Mouse (Mus musculus): ENCODE measurements at regions not wholly inside any gene's neighbourhood (a gene's known extent, or its start where the extent isn't known, plus 50 kb on each side); places are given as distances from the start of the nearest gene placed in this dataset.

DNA sequence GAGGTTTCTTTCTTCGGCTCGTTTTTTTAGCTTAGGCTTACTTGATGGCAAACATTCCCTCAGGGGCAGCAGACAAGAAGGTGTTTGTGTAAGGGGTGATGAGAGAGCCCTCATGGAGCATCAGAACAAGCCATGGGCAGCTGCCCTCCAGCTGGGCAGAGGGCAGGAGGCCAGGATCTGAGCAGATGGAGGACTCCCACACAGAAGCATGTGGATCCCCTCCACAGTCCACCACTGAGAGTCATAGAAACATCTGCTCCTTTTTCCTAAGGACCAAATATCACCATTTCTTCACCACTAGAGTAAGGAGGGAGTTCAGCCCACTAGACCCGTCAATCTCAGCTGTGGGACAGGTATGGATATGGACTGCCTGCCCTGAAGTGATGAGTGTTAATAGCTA lies 214.4 kb downstream of the Qk start:
- H3K4me2 ChIP-seq = no peak overlapping the region
- 77% methylated on average over 3 of the region's 3 CpGs for WGBS
- no peaks in the 10 kb centered on the region for H3K4me1 ChIP-seq
- no peaks in the 10 kb centered on the region for H3K27me3 ChIP-seq
- no peak overlapping the region for H3K27ac ChIP-seq
- no peak overlapping the region for H3K9ac ChIP-seq
- no peaks in the 10 kb centered on the region for H3K36me3 ChIP-seq
- no peak for ATAC-seq (replicated peaks; ENCODE audit: low FRiP score)
- H3K9me3 ChIP-seq (replicated peaks) = no peaks in the 10 kb centered on the region
- H3K4me3 ChIP-seq (replicated peaks) = no peak overlapping the region

DNA sequence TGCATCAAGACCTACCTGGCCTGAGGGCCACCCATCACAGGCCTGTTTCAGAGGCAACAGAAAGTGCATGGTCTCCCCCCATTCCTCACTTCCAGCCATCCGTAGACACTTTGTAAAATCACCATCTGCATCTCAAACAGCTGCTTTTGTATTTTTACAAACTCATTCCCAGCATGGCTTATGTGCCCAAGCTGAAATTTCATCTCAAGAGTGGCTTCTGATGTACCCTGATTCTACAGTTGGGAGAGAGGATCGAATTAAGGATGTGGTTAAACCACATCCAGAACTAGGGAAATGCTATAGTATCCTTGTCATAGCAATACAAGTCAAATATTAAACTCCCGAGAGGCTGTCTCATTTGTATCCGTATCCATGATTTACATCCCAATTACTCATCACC lies 221.5 kb downstream of the Qk start:
- no peak for ATAC-seq (replicated peaks; ENCODE audit: low FRiP score)
- Histone ChIP-seq H3K4me2 (no peak overlapping the region), H3K9me3 (replicated peaks) (no peaks in the 10 kb centered on the region), H3K4me1 (peaks cover 10% of the 10 kb centered on the region), H3K4me3 (replicated peaks) (no peak overlapping the region), H3K27me3 (no peaks in the 10 kb centered on the region), H3K27ac (no peak overlapping the region), H3K9ac (no peak overlapping the region), H3K36me3 (no peaks in the 10 kb centered on the region)
- 62% methylated on average over 4 of the region's 4 CpGs for WGBS

DNA sequence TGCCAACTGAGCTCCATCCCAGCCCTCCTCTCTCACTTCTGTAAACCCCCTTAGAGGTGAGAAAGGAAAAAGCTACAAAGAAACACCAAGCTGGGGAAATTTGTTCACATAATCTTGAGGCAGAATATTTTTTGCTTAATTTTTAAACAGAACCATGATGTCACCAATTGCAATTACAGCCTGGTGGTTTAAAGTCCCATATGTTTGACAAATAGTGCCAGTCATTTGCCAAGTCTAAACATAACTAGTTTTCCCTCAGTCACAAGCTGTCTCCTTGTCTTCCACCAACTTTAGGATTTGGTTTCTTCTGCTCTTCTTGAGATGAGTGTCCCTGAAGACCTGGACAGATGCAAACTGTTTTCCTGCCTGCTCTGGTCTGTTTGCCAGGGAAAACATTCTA lies 222.0 kb downstream of the Qk start:
- H3K27ac ChIP-seq = no peak overlapping the region
- no peak overlapping the region for H3K4me2 ChIP-seq
- no peak for ATAC-seq (replicated peaks; ENCODE audit: low FRiP score)

DNA sequence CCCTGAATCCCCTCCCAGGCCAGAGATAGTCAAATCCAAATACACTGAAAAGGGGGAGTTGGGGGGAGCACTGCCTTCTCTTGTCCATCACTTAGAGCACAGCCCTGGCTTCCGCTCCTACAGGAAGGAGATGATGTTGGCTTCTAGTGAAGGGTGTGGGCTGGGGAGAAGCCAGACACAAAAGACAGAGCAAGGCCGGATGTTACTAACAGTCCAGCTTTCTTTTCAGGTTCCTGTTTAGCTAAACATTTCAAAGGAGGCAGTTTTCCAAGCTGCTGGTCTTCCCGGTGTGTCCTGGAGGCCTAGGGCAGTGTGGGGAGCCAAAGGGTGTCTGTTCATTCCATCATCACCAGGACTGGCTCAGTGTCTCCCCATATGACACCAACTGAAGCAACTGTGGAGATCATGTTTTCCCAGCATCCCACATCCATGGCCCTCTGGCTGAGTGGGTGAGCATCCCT lies 223.8 kb downstream of the Qk start:
- peak overlapping the region; percentile 55 for H3K27ac ChIP-seq
- H3K9ac ChIP-seq = no peak overlapping the region
- no peak overlapping the region for H3K4me2 ChIP-seq
- H3K4me3 ChIP-seq (replicated peaks) = no peak overlapping the region
- peaks cover 3% of the 10 kb centered on the region; the same call in 1 of the 2 replicates for H3K9me3 ChIP-seq (replicated peaks)
- H3K36me3 ChIP-seq = no peaks in the 10 kb centered on the region
- WGBS = 75% methylated on average over 3 of the region's 3 CpGs
- peaks cover 10% of the 10 kb centered on the region for H3K4me1 ChIP-seq
- no peaks in the 10 kb centered on the region for H3K27me3 ChIP-seq
- no peak for ATAC-seq (replicated peaks; ENCODE audit: low FRiP score)

More for the DNA sequence above, 222.0 kb downstream of the Qk start:
- H3K4me3 ChIP-seq (replicated peaks) = no peak overlapping the region
- no peak overlapping the region for H3K9ac ChIP-seq
- H3K27me3 ChIP-seq = no peaks in the 10 kb centered on the region
- H3K4me1 ChIP-seq = peaks cover 10% of the 10 kb centered on the region
- no peaks in the 10 kb centered on the region for H3K9me3 ChIP-seq (replicated peaks)
- H3K36me3 ChIP-seq = no peaks in the 10 kb centered on the region

DNA sequence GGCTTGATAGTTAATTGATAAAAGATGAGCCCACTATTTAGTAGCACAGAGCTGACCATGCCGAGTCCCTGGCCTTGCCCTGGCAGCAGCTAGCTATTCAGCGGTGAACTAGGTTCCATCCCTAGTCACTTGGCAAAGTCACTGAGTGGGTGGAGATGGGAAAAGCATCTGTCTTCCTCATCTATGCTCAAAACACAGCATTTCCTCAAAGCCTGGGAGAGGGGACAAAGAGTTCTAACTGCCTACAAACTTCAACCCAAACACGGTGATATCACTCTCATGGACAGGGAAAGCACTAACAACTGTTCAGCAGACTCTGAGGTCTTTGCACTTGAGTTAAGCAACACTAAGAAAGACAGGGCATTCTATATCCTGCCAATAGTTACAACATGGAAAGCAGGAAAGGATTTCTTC lies 225.5 kb downstream of the Qk start:
- H3K36me3 ChIP-seq = no peaks in the 10 kb centered on the region
- no peak for ATAC-seq (replicated peaks; ENCODE audit: low FRiP score)
- peaks cover 10% of the 10 kb centered on the region for H3K4me1 ChIP-seq
- H3K9me3 ChIP-seq (replicated peaks) = peaks cover 3% of the 10 kb centered on the region; the same call in 1 of the 2 replicates
- H3K4me3 ChIP-seq (replicated peaks) = no peak overlapping the region
- no peak overlapping the region for H3K4me2 ChIP-seq
- no peaks in the 10 kb centered on the region for H3K27me3 ChIP-seq
- peak overlapping the region; percentile 29 for H3K27ac ChIP-seq
- 58% methylated on average over 3 of the region's 3 CpGs for WGBS
- H3K9ac ChIP-seq = no peak overlapping the region

DNA sequence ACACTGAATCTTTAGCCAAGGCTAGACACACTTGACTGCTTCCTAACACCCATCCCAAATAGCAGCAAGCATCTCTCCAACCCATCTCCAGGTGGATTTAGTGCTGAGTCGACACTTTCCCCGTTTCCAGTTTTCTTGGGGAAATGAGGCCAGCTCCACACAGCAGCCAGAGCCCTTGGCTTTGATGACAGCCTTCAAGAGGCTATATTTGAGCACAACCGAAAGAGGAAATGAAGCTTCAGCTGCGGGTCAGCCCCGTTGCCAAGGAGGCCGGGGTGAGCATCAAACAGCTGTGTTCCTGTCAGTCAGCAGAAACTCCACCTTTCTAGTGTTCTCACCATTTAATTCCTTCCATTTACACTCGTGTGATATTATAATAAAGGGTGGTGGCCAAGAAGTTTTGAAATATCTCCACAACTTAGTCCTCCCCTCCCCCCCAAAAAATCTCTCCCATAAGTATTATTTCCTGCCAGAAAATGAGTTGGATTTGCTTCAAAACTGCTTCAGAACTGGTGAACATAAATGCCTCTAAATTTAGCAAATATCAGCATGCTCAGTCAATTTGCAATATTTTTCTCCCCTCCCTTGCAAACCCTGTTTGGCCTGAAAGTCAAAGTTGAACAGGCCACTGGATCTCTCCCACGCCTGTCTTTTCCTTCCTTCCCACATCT lies 226.1 kb downstream of the Qk start:
- Histone ChIP-seq H3K4me3 (replicated peaks) (no peak overlapping the region), H3K27ac (peak overlapping the region; percentile 29), H3K27me3 (no peaks in the 10 kb centered on the region), H3K9ac (no peak overlapping the region), H3K4me1 (peaks cover 10% of the 10 kb centered on the region), H3K4me2 (no peak overlapping the region), H3K9me3 (replicated peaks) (peaks cover 3% of the 10 kb centered on the region; the same call in 1 of the 2 replicates), H3K36me3 (no peaks in the 10 kb centered on the region)
- 61% methylated on average over 8 of the region's 8 CpGs for WGBS
- ATAC-seq (replicated peaks; ENCODE audit: low FRiP score) = no peak

DNA sequence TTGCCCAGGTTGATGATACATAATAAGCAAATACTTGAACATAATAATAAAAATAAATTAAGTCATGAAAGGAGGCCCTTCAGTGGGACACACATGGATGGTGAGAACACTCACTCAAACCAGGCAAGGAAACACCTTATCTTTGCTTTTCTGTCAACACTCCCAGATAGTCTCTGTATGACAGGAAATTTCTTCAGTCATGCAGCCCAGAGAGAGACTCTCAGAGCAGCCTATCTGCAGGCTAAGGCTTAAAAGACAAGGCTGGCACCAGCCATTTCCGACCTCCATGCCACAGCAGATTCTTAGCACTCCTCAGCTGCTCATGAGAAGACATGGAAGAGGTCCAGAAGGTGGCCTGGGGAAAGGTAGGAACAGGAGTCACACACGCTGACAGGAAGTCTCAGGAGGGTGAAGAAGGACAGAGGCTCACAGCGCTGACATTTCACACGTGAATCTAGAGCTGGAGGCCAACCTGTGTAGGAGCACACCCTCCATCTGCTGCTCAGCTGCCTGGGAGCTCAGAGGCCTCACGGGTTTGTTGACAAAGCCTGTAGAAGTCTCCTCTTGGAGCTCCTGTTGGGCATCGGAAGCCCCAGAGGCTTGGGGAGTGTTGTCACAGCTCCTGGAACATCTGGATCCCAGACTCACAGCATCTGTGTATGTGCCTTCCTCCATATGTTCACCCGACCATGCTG lies 232.3 kb downstream of the Qk start:
- H3K36me3 ChIP-seq = no peaks in the 10 kb centered on the region
- no peak overlapping the region for H3K9ac ChIP-seq
- H3K4me1 ChIP-seq = no peaks in the 10 kb centered on the region
- peaks cover 2% of the 10 kb centered on the region; the same call in 1 of the 2 replicates for H3K9me3 ChIP-seq (replicated peaks)
- no peak overlapping the region for H3K27ac ChIP-seq
- 80% methylated on average over 7 of the region's 7 CpGs for WGBS
- no peak for ATAC-seq (replicated peaks; ENCODE audit: low FRiP score)
- H3K4me2 ChIP-seq = no peak overlapping the region
- no peak overlapping the region for H3K4me3 ChIP-seq (replicated peaks)
- H3K27me3 ChIP-seq = no peaks in the 10 kb centered on the region

DNA sequence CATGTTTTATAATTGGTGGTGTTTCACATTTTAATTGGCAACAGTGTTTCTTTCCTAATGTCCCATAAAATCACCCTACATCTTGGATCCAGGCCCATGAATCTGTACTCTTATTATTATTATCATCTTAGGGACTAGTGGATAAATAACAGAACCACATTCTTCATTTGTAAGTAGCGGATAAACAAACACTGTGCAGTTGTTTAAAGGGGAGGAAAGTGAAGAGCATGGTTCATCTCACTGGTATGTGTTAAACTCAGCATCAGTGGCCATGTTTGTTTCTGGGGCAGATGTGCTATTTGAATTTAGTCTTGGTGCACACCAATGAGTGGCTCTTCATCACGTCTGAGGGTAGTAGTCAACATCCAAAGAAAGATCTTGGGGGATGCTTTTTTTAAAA lies 233.1 kb downstream of the Qk start:
- H3K4me2 ChIP-seq = no peak overlapping the region
- H3K9me3 ChIP-seq (replicated peaks) = no peaks in the 10 kb centered on the region
- H3K27me3 ChIP-seq = no peaks in the 10 kb centered on the region
- WGBS = 75% methylated on average over 2 of the region's 2 CpGs
- H3K9ac ChIP-seq = no peak overlapping the region
- H3K4me1 ChIP-seq = no peaks in the 10 kb centered on the region
- no peak for ATAC-seq (replicated peaks; ENCODE audit: low FRiP score)
- no peak overlapping the region for H3K4me3 ChIP-seq (replicated peaks)
- no peaks in the 10 kb centered on the region for H3K36me3 ChIP-seq
- no peak overlapping the region for H3K27ac ChIP-seq

DNA sequence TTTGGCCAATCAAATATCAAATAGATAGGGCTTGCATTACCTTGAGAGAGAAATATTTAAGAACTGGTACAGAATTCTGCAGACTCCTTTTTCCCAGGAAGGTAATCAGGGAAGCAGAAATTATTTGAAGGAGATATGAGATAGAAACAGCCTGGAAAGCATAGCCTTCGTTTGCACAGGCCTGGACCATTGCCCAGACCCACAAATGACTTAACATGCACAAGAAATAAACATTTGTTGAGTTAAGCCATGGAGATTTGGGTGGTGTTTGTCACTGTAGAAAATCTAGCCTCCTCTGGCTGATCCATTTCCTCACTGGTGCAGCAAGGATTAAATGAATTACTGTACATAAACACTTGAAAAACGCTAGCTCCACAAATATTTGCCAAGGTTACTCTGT lies 233.5 kb downstream of the Qk start:
- 56% methylated on average over 2 of the region's 2 CpGs for WGBS
- no peak overlapping the region for H3K4me2 ChIP-seq
- ATAC-seq (replicated peaks; ENCODE audit: low FRiP score) = no peak
- no peaks in the 10 kb centered on the region for H3K9me3 ChIP-seq (replicated peaks)
- no peak overlapping the region for H3K4me3 ChIP-seq (replicated peaks)
- no peaks in the 10 kb centered on the region for H3K4me1 ChIP-seq
- H3K9ac ChIP-seq = no peak overlapping the region
- H3K27me3 ChIP-seq = no peaks in the 10 kb centered on the region
- H3K27ac ChIP-seq = no peak overlapping the region
- no peaks in the 10 kb centered on the region for H3K36me3 ChIP-seq

DNA sequence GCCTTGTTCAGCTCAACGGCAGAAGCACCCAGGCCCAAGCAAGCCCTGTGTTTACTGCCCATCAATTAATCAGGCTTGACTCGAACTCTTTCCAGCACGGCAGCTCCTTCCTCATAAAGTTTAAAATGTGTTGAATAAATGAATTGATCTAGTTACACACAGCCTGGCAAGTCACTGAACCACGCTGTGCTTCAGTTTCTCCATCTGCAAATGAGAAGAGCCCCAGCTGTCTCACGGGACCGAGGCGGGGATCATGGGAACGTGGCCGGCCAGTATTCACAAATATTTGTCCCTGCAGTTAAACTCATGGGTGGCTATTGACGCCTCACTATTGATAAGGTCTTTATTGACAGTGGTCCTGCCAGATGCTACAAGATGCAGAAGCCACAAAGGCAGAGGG lies 237.9 kb downstream of the Qk start:
- no peak overlapping the region for H3K4me2 ChIP-seq
- H3K9ac ChIP-seq = no peak overlapping the region
- H3K4me3 ChIP-seq (replicated peaks) = no peak overlapping the region
- no peaks in the 10 kb centered on the region for H3K9me3 ChIP-seq (replicated peaks)
- 47% methylated on average over 10 of the region's 10 CpGs for whole genome bisulfite sequencing
- ATAC-seq (replicated peaks; ENCODE audit: low FRiP score) = no peak
- H3K36me3 ChIP-seq = no peaks in the 10 kb centered on the region
- H3K27ac ChIP-seq = no peak overlapping the region
- H3K27me3 ChIP-seq = no peaks in the 10 kb centered on the region
- H3K4me1 ChIP-seq = peaks cover 14% of the 10 kb centered on the region

DNA sequence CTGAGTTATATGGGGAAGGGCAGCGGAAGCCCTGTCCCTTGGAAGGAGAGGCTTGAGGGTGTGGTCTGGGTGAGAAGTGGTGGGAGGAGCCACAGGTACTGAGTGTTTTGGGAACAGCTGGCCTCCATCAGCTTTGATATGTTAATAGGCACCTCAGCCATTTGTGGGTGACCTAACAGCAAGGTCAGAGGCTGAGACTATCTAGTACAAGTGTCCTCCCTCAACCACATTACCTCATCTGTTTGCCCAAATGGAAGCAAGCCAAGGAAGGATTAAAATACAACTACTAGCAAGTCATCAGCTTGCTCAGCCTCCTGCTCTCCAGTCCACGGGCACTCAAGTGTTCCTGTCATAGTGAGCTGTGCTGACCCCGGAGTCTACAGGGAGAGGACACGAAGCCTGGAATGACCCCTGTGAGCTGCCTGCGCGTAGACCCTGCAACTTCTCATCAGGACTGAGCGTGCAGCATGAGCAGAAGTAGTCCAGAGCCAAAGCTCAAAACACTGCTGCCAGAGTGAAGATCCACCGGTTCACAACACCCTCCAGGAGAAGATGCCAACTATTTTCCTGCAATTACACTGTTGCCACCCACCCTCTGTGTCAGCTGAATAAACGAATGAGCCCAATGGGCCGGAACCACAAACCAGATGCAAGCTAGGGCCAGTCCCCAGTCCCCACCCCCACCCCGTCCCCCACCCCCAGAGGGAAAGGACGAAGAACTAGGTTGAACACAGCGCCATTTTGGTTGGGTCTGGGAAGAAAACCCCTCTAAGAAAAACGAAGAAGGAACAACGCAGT lies 239.6 kb downstream of the Qk start:
- H3K4me1 ChIP-seq = peaks cover 14% of the 10 kb centered on the region
- no peak overlapping the region for H3K9ac ChIP-seq
- no peaks in the 10 kb centered on the region for H3K27me3 ChIP-seq
- H3K4me3 ChIP-seq (replicated peaks) = no peak overlapping the region
- no peak overlapping the region for H3K4me2 ChIP-seq
- ATAC-seq (replicated peaks; ENCODE audit: low FRiP score) = peak; percentile 87
- no peaks in the 10 kb centered on the region for H3K9me3 ChIP-seq (replicated peaks)
- H3K27ac ChIP-seq = no peak overlapping the region
- H3K36me3 ChIP-seq = no peaks in the 10 kb centered on the region
- 31% methylated on average over 15 of the region's 15 CpGs for WGBS

Data from kidney, embryonic 15.5 days (tissue).